8 mouse cellular contexts compared by ENCODE assay signal in the genomic region with DNA sequence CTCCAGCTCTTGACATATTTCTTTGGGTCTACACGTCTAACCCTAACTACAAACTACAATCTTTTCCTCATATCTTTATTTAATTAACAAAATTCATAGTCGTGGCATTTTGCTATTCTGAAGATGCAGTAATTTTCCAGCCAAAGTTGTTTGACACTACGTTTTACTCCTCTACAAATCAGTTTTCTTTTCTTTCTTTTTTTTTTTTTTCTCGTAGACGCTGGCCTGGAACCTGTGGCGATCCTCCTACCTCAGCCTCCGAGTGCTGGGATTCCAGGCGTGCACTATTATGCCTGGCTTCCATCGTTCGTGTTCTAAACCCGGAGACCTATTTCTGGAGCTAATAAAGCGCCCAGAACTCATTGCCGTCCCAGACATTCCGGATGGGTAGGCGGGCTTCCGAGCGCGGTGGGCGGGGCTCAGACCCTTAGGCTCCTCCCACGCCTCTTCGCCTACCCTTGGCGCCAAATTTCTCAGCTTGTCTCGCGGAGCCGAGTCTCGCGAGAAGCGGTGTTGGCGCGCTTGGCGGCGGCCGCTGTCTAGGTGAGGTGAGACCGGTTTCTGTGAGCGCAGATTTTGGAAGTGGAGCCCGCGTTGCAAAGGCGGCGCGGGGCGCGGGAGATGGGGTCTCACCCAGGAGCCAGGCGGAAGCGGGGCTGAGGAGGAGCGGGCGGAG. TPM values are rescaled to one million over a fixed set of nuclear protein-coding genes. Genes with fewer than 3 reads are reported as not detected.
DNase-seq lines count a peak whose midpoint lies in the region; ATAC-seq and TF ChIP-seq lines count a peak whose summit lies in the region.

A gene (plus strand): TSS at position 477 of the 676 bp plus-strand sequence.

- H3K36me3 ChIP-seq in ES-Bruce4 (ENCODE audit: control insufficient read depth, insufficient read depth, low read length, poor library complexity, severe bottlenecking), result peaks cover 10% of the 10 kb centered on the region
- H3K36me3 ChIP-seq in forebrain, embryonic 13.5 days (ENCODE audit: poor library complexity, severe bottlenecking), result no peaks in the 10 kb centered on the region
- H3K36me3 ChIP-seq in liver, postnatal 0 days (replicated peaks; ENCODE audit: insufficient read depth, low read length), result no peaks in the 10 kb centered on the region
- H3K36me3 ChIP-seq in neural tube, embryonic 14.5 days (ENCODE audit: control insufficient read depth, insufficient read depth, low read length), result no peaks in the 10 kb centered on the region

- intact Hi-C loops in heart, postnatal 10 days (cut with DNase I), result loop anchor here (5.0 kb wide), 1 partner anchor 56 kb away; no protein-coding TSS in a partner anchor

- DNase-seq in heart, postnatal 10 days, result peak; percentile 97
- DNase-seq in large intestine, adult 2 months (ENCODE audit: low read depth, low spot score), result peak; percentile 73
- peak; percentile 97 for DNase-seq in liver, postnatal 0 days
- DNase-seq in testis, postnatal 10 days (ENCODE audit: low spot score), result peak; percentile 98

- no peaks in the 10 kb centered on the region for H3K9me3 ChIP-seq in ES-Bruce4 (replicated peaks; ENCODE audit: control insufficient read depth, insufficient read depth, low read length, poor library complexity, severe bottlenecking)
- H3K9me3 ChIP-seq in forebrain, embryonic 13.5 days (replicated peaks), result no peaks in the 10 kb centered on the region
- H3K9me3 ChIP-seq in liver, postnatal 0 days (ENCODE audit: low read length), result no peaks in the 10 kb centered on the region
- no peaks in the 10 kb centered on the region for H3K9me3 ChIP-seq in neural tube, embryonic 14.5 days (ENCODE audit: control insufficient read depth, low read length)

- H3K27ac ChIP-seq in ES-Bruce4 (ENCODE audit: insufficient read depth, low read length), result peak within 1 kb of the TSS; percentile 35
- peak within 1 kb of the TSS; percentile 90 for H3K27ac ChIP-seq in forebrain, embryonic 13.5 days
- H3K27ac ChIP-seq in liver, postnatal 0 days (ENCODE audit: low read depth), result peak within 1 kb of the TSS; percentile 81
- H3K27ac ChIP-seq in neural tube, embryonic 14.5 days (ENCODE audit: low read depth, low read length), result peak within 1 kb of the TSS; percentile 81

- ATAC-seq in cerebellum, adult (ENCODE audit: insufficient number of reproducible peaks, low FRiP score, low TSS enrichment), result peak; percentile 94
- peak; percentile 96 for ATAC-seq in forebrain, embryonic 13.5 days
- ATAC-seq in liver, postnatal 0 days, result peak; percentile 95
- ATAC-seq in neural tube, embryonic 14.5 days (ENCODE audit: low read depth), result peak; percentile 95

- H3K4me3 ChIP-seq in ES-Bruce4 (ENCODE audit: low read depth, low read length), result peak within 1 kb of the TSS; percentile 97
- H3K4me3 ChIP-seq in forebrain, embryonic 13.5 days, result peak within 1 kb of the TSS; percentile 84
- peak within 1 kb of the TSS; percentile 78 for H3K4me3 ChIP-seq in liver, postnatal 0 days (ENCODE audit: low read depth, low read length)
- peak within 1 kb of the TSS; percentile 85 for H3K4me3 ChIP-seq in neural tube, embryonic 14.5 days (ENCODE audit: low read depth, low read length)

- 2% methylated on average over 46 of the region's 46 CpGs for WGBS in forebrain, embryonic 13.5 days
- WGBS in large intestine, adult 2 months, result under 1% methylated on average over 46 of the region's 46 CpGs
- WGBS in liver, postnatal 0 days (ENCODE audit: insufficient replicate concordance), result 2% methylated on average over 46 of the region's 46 CpGs
- WGBS in neural tube, embryonic 14.5 days, result 3% methylated on average over 46 of the region's 46 CpGs

- TF ChIP-seq POLR2A in ES-Bruce4 (IDR thresholded peaks at IDR 0.05; ENCODE audit: insufficient read depth, low read length), result peak; percentile 93

- peak within 1 kb of the TSS; percentile 88 for H3K9ac ChIP-seq in ES-Bruce4 (ENCODE audit: low read depth, poor library complexity, severe bottlenecking)
- peak within 1 kb of the TSS; percentile 95 for H3K9ac ChIP-seq in forebrain, embryonic 13.5 days
- H3K9ac ChIP-seq in liver, postnatal 0 days (replicated peaks), result peak within 1 kb of the TSS; percentile 91
- peak within 1 kb of the TSS; percentile 83 for H3K9ac ChIP-seq in neural tube, embryonic 14.5 days (replicated peaks; ENCODE audit: low read depth, low read length)

- no peaks in the 10 kb centered on the region for H3K27me3 ChIP-seq in ES-Bruce4 (ENCODE audit: control insufficient read depth, insufficient read depth, low read length, poor library complexity, severe bottlenecking)
- H3K27me3 ChIP-seq in forebrain, embryonic 13.5 days, result no peaks in the 10 kb centered on the region
- H3K27me3 ChIP-seq in liver, postnatal 0 days (ENCODE audit: insufficient read depth, low read length), result no peaks in the 10 kb centered on the region
- H3K27me3 ChIP-seq in neural tube, embryonic 14.5 days (ENCODE audit: control insufficient read depth, insufficient read depth, low read length), result no peaks in the 10 kb centered on the region

- no peaks in the 10 kb centered on the region for H3K4me1 ChIP-seq in ES-Bruce4 (ENCODE audit: control insufficient read depth, insufficient read depth, low read length)
- H3K4me1 ChIP-seq in forebrain, embryonic 13.5 days, result peaks cover 10% of the 10 kb centered on the region
- H3K4me1 ChIP-seq in liver, postnatal 0 days (ENCODE audit: insufficient read depth), result peaks cover 5% of the 10 kb centered on the region
- H3K4me1 ChIP-seq in neural tube, embryonic 14.5 days (ENCODE audit: control insufficient read depth, insufficient read depth, low read length), result peaks cover 6% of the 10 kb centered on the region

- no peak for TF ChIP-seq CTCF in ES-Bruce4 (IDR thresholded peaks at IDR 0.05; ENCODE audit: low read depth, low read length)
- TF ChIP-seq CTCF in liver, postnatal 0 days (IDR thresholded peaks at IDR 0.05; ENCODE audit: low read depth), result no peak

- no peak for TF ChIP-seq EP300 in ES-Bruce4 (IDR thresholded peaks at IDR 0.05; ENCODE audit: insufficient read depth, low read depth, low read length)
- peak; percentile 88 for TF ChIP-seq EP300 in liver, postnatal 0 days (IDR thresholded peaks at IDR 0.05; ENCODE audit: low read depth)

- peak within 1 kb of the TSS; percentile 70 for H3K4me2 ChIP-seq in forebrain, embryonic 13.5 days
- H3K4me2 ChIP-seq in liver, postnatal 0 days (ENCODE audit: low read depth, low read length), result peak within 1 kb of the TSS; percentile 77
- H3K4me2 ChIP-seq in neural tube, embryonic 14.5 days (ENCODE audit: low read depth, low read length), result peak within 1 kb of the TSS; percentile 67

RNA-seq across cellular contexts. Expression of the gene that starts here (rescaled TPM):
- 148 and 152 TPM in 2 replicates for polyA plus RNA-seq in ES-Bruce4 (2011; ENCODE audit: insufficient read depth, insufficient read length, low read depth, missing spikeins)
- polyA plus RNA-seq in forebrain, embryonic 13.5 days (2015; fragmentation: Nextera tagmentation; extraction: Ambion mirVana), result 243 and 245 TPM in 2 replicates
- total RNA-seq in heart, postnatal 10 days (2021), result 10 to 100 TPM; 26.6 to 28.9 TPM
- polyA plus RNA-seq in large intestine, adult 2 months (2012; rRNA removed), result 5.5 and 7.1 TPM in 2 replicates
- polyA plus RNA-seq in liver, postnatal 0 days (2015; fragmentation: Nextera tagmentation; extraction: Ambion mirVana), result 104 and 109 TPM in 2 replicates
- 60.1 and 68.5 TPM in 2 replicates for polyA plus RNA-seq in neural tube, embryonic 14.5 days (2014; fragmentation: Nextera tagmentation; extraction: Ambion mirVana)

Comparison
In these comparisons a context has a peak if more than half of its experiments do, and no peak if none do; other contexts are left out.
1. Peak in every context shown above with its lines: DNase-seq, ATAC-seq, H3K4me3 ChIP-seq and H3K27ac ChIP-seq.
2. H3K27ac ChIP-seq: peak in every context shown above with its lines; median percentile 90 in forebrain, embryonic 13.5 days; 81 in liver, postnatal 0 days; 81 in neural tube, embryonic 14.5 days; 35 in ES-Bruce4.